Mouse (Mus musculus): Measurements from ENCODE around the gene Rnf34. TPM values are rescaled to one million over a fixed set of nuclear protein-coding genes. Genes with fewer than 3 reads are reported as not detected.

Rnf34 gene
- total RNA-seq, 1 experiment, result 26.1 TPM

GRCm38 (mm10) chr5:122909481-122909880 is 59.6 kb downstream of the Rnf34 start:
- TF ChIP-seq ZC3H11A (IDR thresholded peaks at IDR 0.05; ENCODE audit: borderline replicate concordance, low read depth, low read length) (no peak), ZNF384 (IDR thresholded peaks at IDR 0.05; ENCODE audit: low read depth, low read length) (no peak), CHD2 (IDR thresholded peaks at IDR 0.05; ENCODE audit: low read depth, low read length) (no peak), HCFC1 (IDR thresholded peaks at IDR 0.05; ENCODE audit: borderline replicate concordance, insufficient read depth, low read length) (no peak), MAFK (IDR thresholded peaks at IDR 0.05; ENCODE audit: insufficient read depth, low read depth, low read length) (no peak)
- H3K9me3 ChIP-seq (ENCODE audit: control insufficient read depth, insufficient read depth, low read depth, low read length), result no peaks in the 10 kb centered on the region

GRCm38 (mm10) chr5:122912863-122913262 is 63.0 kb downstream of the Rnf34 start:
- H3K9me3 ChIP-seq (ENCODE audit: control insufficient read depth, insufficient read depth, low read depth, low read length), result no peaks in the 10 kb centered on the region
- H3K36me3 ChIP-seq (ENCODE audit: control insufficient read depth, insufficient read depth, low read length, poor library complexity, severe bottlenecking), result peaks cover 11% of the 10 kb centered on the region
- H3K27ac ChIP-seq (ENCODE audit: insufficient read depth, low read depth, low read length, poor library complexity, severe bottlenecking), result no peak overlapping the region
- H3K4me3 ChIP-seq (ENCODE audit: insufficient read depth in 1 of 2, low read depth in 1 of 2, low read length in 2 of 2, poor library complexity in 1 of 2, severe bottlenecking in 1 of 2), result no peak overlapping the region
- in situ Hi-C loops (cut with MboI; ENCODE audit: low sequenced_read_pairs in 2 of 2, unreplicated experiment in 2 of 2), result no loop called here
- H3K4me1 ChIP-seq (ENCODE audit: control insufficient read depth in 2 of 2, insufficient read depth in 2 of 2, low read length in 2 of 2, poor library complexity in 1 of 2), result peaks cover 0 to 7% of the 10 kb centered on the region in 2 experiments; a peak in 2 of 4 replicates
- peak; percentile 51 for DNase-seq (ENCODE audit: low read depth, low spot score)
- H3K9ac ChIP-seq (ENCODE audit: insufficient read depth, low read depth, low read length, poor library complexity, severe bottlenecking), result no peak overlapping the region
- TF ChIP-seq CHD2 (IDR thresholded peaks at IDR 0.05; ENCODE audit: low read depth, low read length) (no peak), ZNF384 (IDR thresholded peaks at IDR 0.05; ENCODE audit: low read depth, low read length) (no peak), ZC3H11A (IDR thresholded peaks at IDR 0.05; ENCODE audit: borderline replicate concordance, low read depth, low read length) (no peak), HCFC1 (IDR thresholded peaks at IDR 0.05; ENCODE audit: borderline replicate concordance, insufficient read depth, low read length) (no peak), MAFK (IDR thresholded peaks at IDR 0.05; ENCODE audit: insufficient read depth, low read depth, low read length) (no peak)

More at GRCm38 (mm10) chr5:122909481-122909880, 59.6 kb downstream of the Rnf34 start:
- H3K9ac ChIP-seq (ENCODE audit: insufficient read depth, low read depth, low read length, poor library complexity, severe bottlenecking), result peak overlapping the region; percentile 39; the same call in 1 of the 2 replicates
- peaks cover 4% of the 10 kb centered on the region; the same call in 1 of the 2 replicates for H3K36me3 ChIP-seq (ENCODE audit: control insufficient read depth, insufficient read depth, low read length, poor library complexity, severe bottlenecking)
- in situ Hi-C loops (cut with MboI; ENCODE audit: low sequenced_read_pairs in 2 of 2, unreplicated experiment in 2 of 2), result no loop called here
- peaks cover 0 to 7% of the 10 kb centered on the region in 2 experiments; a peak in 2 of 4 replicates for H3K4me1 ChIP-seq (ENCODE audit: control insufficient read depth in 2 of 2, insufficient read depth in 2 of 2, low read length in 2 of 2, poor library complexity in 1 of 2)
- H3K4me3 ChIP-seq (ENCODE audit: insufficient read depth in 1 of 2, low read depth in 1 of 2, low read length in 2 of 2, poor library complexity in 1 of 2, severe bottlenecking in 1 of 2), result no peak overlapping the region
- H3K27ac ChIP-seq (ENCODE audit: insufficient read depth, low read depth, low read length, poor library complexity, severe bottlenecking), result no peak overlapping the region
- no peak for DNase-seq (ENCODE audit: low read depth, low spot score)

- no peak for DNase-seq (ENCODE audit: low read depth, low spot score)
- Histone ChIP-seq H3K9me3 (ENCODE audit: control insufficient read depth, insufficient read depth, low read depth, low read length) (no peaks in the 10 kb centered on the region), H3K36me3 (ENCODE audit: control insufficient read depth, insufficient read depth, low read length, poor library complexity, severe bottlenecking) (peaks cover 11% of the 10 kb centered on the region), H3K4me1 (ENCODE audit: control insufficient read depth in 2 of 2, insufficient read depth in 2 of 2, low read length in 2 of 2, poor library complexity in 1 of 2) (peaks cover 3 to 11% of the 10 kb centered on the region in 2 experiments; a peak in 3 of 4 replicates), H3K9ac (ENCODE audit: insufficient read depth, low read depth, low read length, poor library complexity, severe bottlenecking) (no peak overlapping the region), H3K4me3 (ENCODE audit: insufficient read depth in 1 of 2, low read depth in 1 of 2, low read length in 2 of 2, poor library complexity in 1 of 2, severe bottlenecking in 1 of 2) (no peak overlapping the region), H3K27ac (ENCODE audit: insufficient read depth, low read depth, low read length, poor library complexity, severe bottlenecking) (no peak overlapping the region)
- no peak for TF ChIP-seq MAFK (IDR thresholded peaks at IDR 0.05; ENCODE audit: insufficient read depth, low read depth, low read length)
- no peak for TF ChIP-seq ZNF384 (IDR thresholded peaks at IDR 0.05; ENCODE audit: low read depth, low read length)
- no peak for TF ChIP-seq HCFC1 (IDR thresholded peaks at IDR 0.05; ENCODE audit: borderline replicate concordance, insufficient read depth, low read length)
- no peak for TF ChIP-seq CHD2 (IDR thresholded peaks at IDR 0.05; ENCODE audit: low read depth, low read length)
- no peak for TF ChIP-seq ZC3H11A (IDR thresholded peaks at IDR 0.05; ENCODE audit: borderline replicate concordance, low read depth, low read length)
- in situ Hi-C loops (cut with MboI; ENCODE audit: low sequenced_read_pairs in 2 of 2, unreplicated experiment in 2 of 2), result no loop called here
Observed at GRCm38 (mm10) chr5:122916147-122916546, 66.3 kb downstream of the Rnf34 start.

DNA sequence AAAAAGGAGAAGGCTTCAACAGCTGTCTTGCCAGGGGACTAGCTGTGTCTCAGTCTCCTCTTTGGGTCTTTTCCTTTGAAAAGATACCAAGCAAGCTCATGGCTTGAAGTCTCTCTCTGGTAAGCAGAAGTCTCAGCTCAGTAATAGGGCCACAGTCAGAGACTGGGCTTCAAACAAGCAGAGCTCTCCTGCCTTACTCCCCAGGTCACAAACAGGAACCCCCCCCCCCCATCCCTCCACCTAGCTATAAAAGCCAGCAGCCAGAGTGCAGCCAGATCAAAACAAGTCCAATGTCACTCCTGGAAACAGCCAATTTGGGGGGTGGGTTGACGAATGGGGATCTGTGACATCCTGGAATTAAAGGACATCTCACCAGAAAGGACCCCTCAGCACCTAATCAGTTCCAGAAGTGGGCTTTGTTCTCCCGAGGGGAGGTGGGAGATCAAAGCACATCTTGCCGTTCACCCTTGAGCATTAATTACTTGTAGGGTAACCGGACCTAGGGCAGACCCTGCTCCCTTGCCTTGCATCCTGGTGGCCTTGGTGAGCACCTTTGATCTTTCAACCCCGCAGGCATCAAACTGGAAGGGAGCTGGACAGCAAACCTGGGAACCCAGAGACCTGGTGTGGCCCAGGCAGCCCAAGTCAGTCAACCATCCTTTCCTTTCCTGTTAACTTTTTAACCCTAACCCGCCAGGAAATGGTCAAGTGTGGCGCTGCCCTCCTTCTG is 68.3 kb downstream of the Rnf34 start:
- H3K9ac ChIP-seq (ENCODE audit: insufficient read depth, low read depth, low read length, poor library complexity, severe bottlenecking), result 0 out of 2 replicates have a peak overlapping the region, but pooled peaks have one; percentile 47
- peaks cover 5 to 15% of the 10 kb centered on the region in 2 experiments; a peak in 3 of 4 replicates for H3K4me1 ChIP-seq (ENCODE audit: control insufficient read depth in 2 of 2, insufficient read depth in 2 of 2, low read length in 2 of 2, poor library complexity in 1 of 2)
- no peaks in the 10 kb centered on the region for H3K9me3 ChIP-seq (ENCODE audit: control insufficient read depth, insufficient read depth, low read depth, low read length)
- DNase-seq (ENCODE audit: low read depth, low spot score), result peak; percentile 33
- in situ Hi-C loops (cut with MboI; ENCODE audit: low sequenced_read_pairs in 2 of 2, unreplicated experiment in 2 of 2), result no loop called here
- TF ChIP-seq ZC3H11A (IDR thresholded peaks at IDR 0.05; ENCODE audit: borderline replicate concordance, low read depth, low read length) (no peak), ZNF384 (IDR thresholded peaks at IDR 0.05; ENCODE audit: low read depth, low read length) (no peak), MAFK (IDR thresholded peaks at IDR 0.05; ENCODE audit: insufficient read depth, low read depth, low read length) (no peak), CHD2 (IDR thresholded peaks at IDR 0.05; ENCODE audit: low read depth, low read length) (no peak), HCFC1 (IDR thresholded peaks at IDR 0.05; ENCODE audit: borderline replicate concordance, insufficient read depth, low read length) (no peak)
- no peak overlapping the region for H3K4me3 ChIP-seq (ENCODE audit: insufficient read depth in 1 of 2, low read depth in 1 of 2, low read length in 2 of 2, poor library complexity in 1 of 2, severe bottlenecking in 1 of 2)
- H3K27ac ChIP-seq (ENCODE audit: insufficient read depth, low read depth, low read length, poor library complexity, severe bottlenecking), result no peak overlapping the region
- peaks cover 11% of the 10 kb centered on the region for H3K36me3 ChIP-seq (ENCODE audit: control insufficient read depth, insufficient read depth, low read length, poor library complexity, severe bottlenecking)

All from ES-E14 (cell line).